Mouse (Mus musculus): ENCODE data around the gene Wdr45.
A peak's percentile ranks its signal among the peaks of the same experiment; 100 is the strongest.
"Not testable (repeated sequence)": the region's sequence is repeated elsewhere in the genome, so short reads cannot be mapped to it uniquely, and the experiment has no call there.

The Wdr45 gene

GRCm38 (mm10) chrX:7714135-7714899 is at the start of gene Wdr45:
Gene Wdr45 (plus strand): TSS chrX:7714333.
- peak; percentile 76 for DNase-seq (ENCODE audit: extremely low spot score, low read depth, low spot score)

GRCm38 (mm10) chrX:7664791-7665190 is 49.3 kb upstream of the Wdr45 start:
- no peak for DNase-seq (ENCODE audit: extremely low spot score, low read depth, low spot score)

GRCm38 (mm10) chrX:7665739-7666502 is 48.2 kb upstream of the Wdr45 start:
- no peak for DNase-seq (ENCODE audit: extremely low spot score, low read depth, low spot score)

GRCm38 (mm10) chrX:7670390-7670881 is 43.7 kb upstream of the Wdr45 start:
- DNase-seq (ENCODE audit: extremely low spot score, low read depth, low spot score), result no peak

GRCm38 (mm10) chrX:7670921-7671623 is 43.1 kb upstream of the Wdr45 start, which contains the start of gene Plp2:
Gene Plp2 (minus strand): TSS chrX:7671390.
- no peak for DNase-seq (ENCODE audit: extremely low spot score, low read depth, low spot score)

GRCm38 (mm10) chrX:7672739-7673138 is 41.4 kb upstream of the Wdr45 start:
- no peak for DNase-seq (ENCODE audit: extremely low spot score, low read depth, low spot score)

- no peak for DNase-seq (ENCODE audit: extremely low spot score, low read depth, low spot score)
Measured at GRCm38 (mm10) chrX:7673578-7674281, 40.4 kb upstream of the Wdr45 start.

GRCm38 (mm10) chrX:7674284-7675000 is 39.7 kb upstream of the Wdr45 start:
- no peak for DNase-seq (ENCODE audit: extremely low spot score, low read depth, low spot score)

GRCm38 (mm10) chrX:7675001-7675380 is 39.1 kb upstream of the Wdr45 start:
- DNase-seq (ENCODE audit: extremely low spot score, low read depth, low spot score), result no peak

- DNase-seq (ENCODE audit: extremely low spot score, low read depth, low spot score), result no peak
Measured at GRCm38 (mm10) chrX:7678986-7679385, 35.1 kb upstream of the Wdr45 start.

GRCm38 (mm10) chrX:7679405-7680056 is 34.6 kb upstream of the Wdr45 start:
- DNase-seq (ENCODE audit: extremely low spot score, low read depth, low spot score), result peak; percentile 46

- no peak for DNase-seq (ENCODE audit: extremely low spot score, low read depth, low spot score)
Measured at GRCm38 (mm10) chrX:7680057-7680412, 34.1 kb upstream of the Wdr45 start.

- DNase-seq (ENCODE audit: extremely low spot score, low read depth, low spot score), result no peak
Measured at GRCm38 (mm10) chrX:7680864-7681263, 33.3 kb upstream of the Wdr45 start, which contains the start of gene Magix. Gene Magix (minus strand): TSS chrX:7681251.

GRCm38 (mm10) chrX:7688321-7688720 is 25.8 kb upstream of the Wdr45 start:
- no peak for DNase-seq (ENCODE audit: extremely low spot score, low read depth, low spot score)

- DNase-seq (ENCODE audit: extremely low spot score, low read depth, low spot score), result no peak
Measured at GRCm38 (mm10) chrX:7690486-7690885, 23.6 kb upstream of the Wdr45 start.

GRCm38 (mm10) chrX:7692862-7693261 is 21.3 kb upstream of the Wdr45 start:
- no peak for DNase-seq (ENCODE audit: extremely low spot score, low read depth, low spot score)

GRCm38 (mm10) chrX:7696520-7696919 is 17.6 kb upstream of the Wdr45 start:
- no peak for DNase-seq (ENCODE audit: extremely low spot score, low read depth, low spot score)

GRCm38 (mm10) chrX:7696954-7697381 is 17.2 kb upstream of the Wdr45 start, which contains the start of gene Gpkow:
Gene Gpkow (plus strand): TSS chrX:7697131.
- peak; percentile 69 for DNase-seq (ENCODE audit: extremely low spot score, low read depth, low spot score)

- not testable (repeated sequence) for DNase-seq (ENCODE audit: extremely low spot score, low read depth, low spot score)
Measured at GRCm38 (mm10) chrX:7713764-7714134, 384 bp upstream of the Wdr45 start.

- not testable (repeated sequence) for DNase-seq (ENCODE audit: extremely low spot score, low read depth, low spot score)
Measured at GRCm38 (mm10) chrX:7716058-7716457, 1.9 kb downstream of the Wdr45 start.

Measured in hindlimb bud, embryonic 11.5 days (tissue).